Mouse (Mus musculus): ENCODE data around the gene Ppp6r3.

DNA sequence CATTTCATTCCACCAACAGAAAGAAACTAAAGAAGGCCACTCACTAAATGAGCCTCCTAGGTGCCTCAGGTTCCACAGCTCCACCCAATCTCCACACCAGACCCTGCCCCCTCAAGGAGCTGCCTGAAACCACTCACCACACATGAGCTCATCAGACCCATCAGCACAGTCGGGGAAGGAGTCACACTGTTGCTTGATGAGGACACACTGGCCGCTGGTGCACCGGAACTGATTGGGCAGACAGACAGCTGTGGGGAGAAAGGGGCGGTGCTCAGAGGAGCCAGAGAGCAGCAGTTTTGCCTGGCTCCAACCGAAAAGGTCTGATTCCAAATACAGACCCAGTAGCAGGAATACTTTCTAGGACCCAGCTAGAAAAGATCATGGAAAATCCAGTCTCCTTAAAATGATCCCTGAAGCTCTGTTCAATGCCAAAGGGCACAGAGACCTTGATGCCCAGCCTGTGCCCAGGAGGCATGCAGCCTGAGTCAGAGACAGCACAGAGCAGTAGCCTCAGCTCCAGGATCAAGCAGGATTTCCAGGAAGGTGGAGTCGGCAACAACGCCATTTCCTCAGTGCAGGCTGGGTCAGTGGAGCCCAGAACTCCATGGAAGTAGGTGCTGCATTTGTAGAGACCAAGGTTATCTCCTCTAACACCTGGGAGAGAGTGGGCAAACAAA, 18.0 kb upstream of the Ppp6r3 start:
- TF ChIP-seq POLR2A (IDR thresholded peaks at IDR 0.05; ENCODE audit: control insufficient read depth, low read depth, low read length) (no peak), CTCF (IDR thresholded peaks at IDR 0.05; ENCODE audit: control insufficient read depth, insufficient read depth, insufficient replicate concordance, low read depth, low read length) (no peak)

Data from testis, adult 2 months (tissue).